Mouse (Mus musculus) olfactory bulb, adult 2 months (tissue): ENCODE data around the gene Tnpo3.

ENCODE experiments used
- CTCF ChIP-seq: fragments of 200-500 bp; IDR thresholded peaks from 2 replicates; pipeline ENCODE4 v1.5.1; 2012; ENCODE audit warnings: low read depth, mild to moderate bottlenecking, low read length, moderate library complexity; ENCODE audit not compliant: insufficient read depth
- POLR2A ChIP-seq: fragments of 200-500 bp; IDR thresholded peaks from 2 replicates; pipeline ENCODE4 v1.6.1; 2012; ENCODE audit warnings: mild to moderate bottlenecking, low read depth, low read length, moderate library complexity; ENCODE audit not compliant: insufficient read depth

- TF ChIP-seq CTCF, result no peak
- no peak for TF ChIP-seq POLR2A
Observed at GRCm38 (mm10) chr6:29540956-29541355, 68.7 kb downstream of the Tnpo3 start.
